Mouse (Mus musculus) kidney, embryonic 16.5 days (tissue): Measurements from ENCODE around the gene Gpr137. TPM values are rescaled to one million over a fixed set of nuclear protein-coding genes. Genes with fewer than 3 reads are reported as not detected.

Source experiments
- ATAC-seq: fragments of 200-750 bp; cut with Nextera tagmentation; 2 replicates; pipeline ENCODE4 v1.8.0; 2017; ENCODE audit warnings: moderate TSS enrichment; ENCODE audit not compliant: low FRiP score, low TSS enrichment
- H3K27ac ChIP-seq: fragments of 300-500 bp; sonication (generic); 2 replicates; pipeline ENCODE4 v1.5.1; 2014; ENCODE audit warnings: low read length
- H3K27me3 ChIP-seq: fragments of 300-500 bp; sonication (generic); 2 replicates; pipeline ENCODE4 v1.6.1; 2014; ENCODE audit warnings: low read length, control low read depth, mixed read lengths; ENCODE audit not compliant: insufficient read depth
- H3K36me3 ChIP-seq: fragments of 300-500 bp; sonication (generic); 2 replicates; pipeline ENCODE4 v1.6.1; 2014; ENCODE audit warnings: low read length, control low read depth, mixed read lengths; ENCODE audit not compliant: insufficient read depth
- H3K4me1 ChIP-seq: fragments of 300-500 bp; sonication (generic); 2 replicates; pipeline ENCODE4 v1.6.1; 2014; ENCODE audit warnings: low read length, control low read depth, mixed read lengths; ENCODE audit not compliant: insufficient read depth
- H3K4me2 ChIP-seq: fragments of 300-500 bp; sonication (generic); replicated peaks from 2 replicates; pipeline ENCODE4 v1.6.1; 2014; ENCODE audit warnings: low read depth, low read length
- H3K4me3 ChIP-seq: fragments of 300-500 bp; sonication (generic); 2 replicates; pipeline ENCODE4 v1.5.1; 2014; ENCODE audit warnings: mild to moderate bottlenecking, low read length
- H3K9ac ChIP-seq: fragments of 300-500 bp; sonication (generic); replicated peaks from 2 replicates; pipeline ENCODE4 v1.6.1; 2014; ENCODE audit warnings: low read length
- H3K9me3 ChIP-seq: fragments of 300-500 bp; sonication (generic); 2 replicates; pipeline ENCODE4 v1.6.1; 2016; ENCODE audit warnings: low read length, control low read depth
- WGBS: fragments of 180-500 bp; shearing (Covaris S2); extraction: QIAGEN DNeasy Blood & Tissue Kit; methylation state at CpG from one replicate; pipeline ENCODE4 v1.1.7; 2014; 5-methylcytosine and 5-hydroxymethylcytosine counted together
- polyA plus RNA-seq: library from polyadenylated mRNA; unstranded; fragments of >200 nt; fragmentation: Nextera tagmentation; extraction: Ambion mirVana; gene quantifications from 2 replicates; pipeline ENCODE4 v1.2.1, GENCODE M21; 2015

The Gpr137 gene
- polyA plus RNA-seq, 1 experiment from 2014 or later: 30.4 TPM

- no peaks in the 10 kb centered on the region for H3K9me3 ChIP-seq
- H3K4me2 ChIP-seq: no peak overlapping the region
- peaks cover 63% of the 10 kb centered on the region for H3K36me3 ChIP-seq
- H3K4me1 ChIP-seq: peaks cover 12% of the 10 kb centered on the region
- no peak for ATAC-seq
- no peak overlapping the region for H3K9ac ChIP-seq
- H3K27me3 ChIP-seq: no peaks in the 10 kb centered on the region
- no peak overlapping the region for H3K27ac ChIP-seq
- H3K4me3 ChIP-seq: no peak overlapping the region
- WGBS: 83% methylated on average over 10 of the region's 10 CpGs
These were observed 14.2 kb upstream of the Gpr137 start for GRCm38 (mm10) chr19:6956461-6956860.

GRCm38 (mm10) chr19:6955424-6955823, 13.1 kb upstream of the Gpr137 start:
- peaks cover 13% of the 10 kb centered on the region for H3K4me1 ChIP-seq
- peaks cover 59% of the 10 kb centered on the region for H3K36me3 ChIP-seq
- H3K27me3 ChIP-seq: no peaks in the 10 kb centered on the region
- no peak overlapping the region for H3K27ac ChIP-seq
- H3K9me3 ChIP-seq: no peaks in the 10 kb centered on the region
- no peak overlapping the region for H3K4me2 ChIP-seq
- 80% methylated on average over 7 of the region's 7 CpGs for WGBS
- no peak overlapping the region for H3K4me3 ChIP-seq
- no peak for ATAC-seq
- H3K9ac ChIP-seq: no peak overlapping the region

DNA sequence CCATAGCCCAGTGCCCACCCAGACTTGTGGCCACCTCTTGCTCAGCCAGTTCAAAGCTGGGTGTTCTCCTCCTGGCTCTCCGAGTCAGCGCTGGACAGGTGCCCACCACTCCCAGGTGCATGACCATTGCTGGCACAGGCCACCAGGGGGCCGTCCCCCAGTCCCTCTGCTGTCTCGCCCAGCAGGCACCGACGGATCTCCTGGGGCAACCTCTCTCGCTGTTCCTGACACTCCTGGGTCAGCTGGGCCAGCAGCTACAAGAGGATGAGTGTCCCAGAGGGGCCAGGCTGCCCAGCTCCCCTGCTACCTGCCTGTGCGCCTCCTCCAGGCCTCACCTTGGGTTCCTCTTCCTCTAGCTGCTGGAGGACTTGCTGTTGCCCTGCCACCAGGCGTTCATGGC, 11.8 kb upstream of the Gpr137 start:
- 51% methylated on average over 9 of the region's 9 CpGs for WGBS
- Histone ChIP-seq H3K27me3 (no peaks in the 10 kb centered on the region), H3K9me3 (no peaks in the 10 kb centered on the region), H3K4me1 (peaks cover 18% of the 10 kb centered on the region), H3K4me3 (no peak overlapping the region), H3K9ac (no peak overlapping the region), H3K4me2 (no peak overlapping the region), H3K36me3 (peaks cover 48% of the 10 kb centered on the region), H3K27ac (no peak overlapping the region)
- ATAC-seq: no peak

DNA sequence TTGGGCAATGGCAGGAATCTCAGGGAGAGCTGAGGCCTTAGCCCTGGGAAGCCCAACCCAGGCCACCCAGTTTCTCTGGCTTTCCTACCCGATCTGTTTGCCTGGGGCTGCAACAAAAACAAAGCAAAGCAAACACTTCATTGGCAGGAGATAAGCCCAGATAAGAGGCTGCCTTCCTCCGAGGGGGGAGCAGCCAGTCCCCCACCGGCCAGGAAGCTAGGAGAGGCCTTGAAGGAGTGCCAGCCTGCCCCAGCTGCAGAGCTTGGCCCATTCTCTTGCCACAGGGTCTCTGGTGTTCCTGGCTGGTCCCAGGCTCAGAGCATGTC, 10.4 kb upstream of the Gpr137 start:
- Histone ChIP-seq H3K4me3 (peak overlapping the region; percentile 64), H3K9ac (peak overlapping the region; percentile 81), H3K27ac (peak overlapping the region; percentile 99), H3K27me3 (no peaks in the 10 kb centered on the region), H3K36me3 (peaks cover 39% of the 10 kb centered on the region), H3K4me2 (peak overlapping the region; percentile 87), H3K9me3 (no peaks in the 10 kb centered on the region), H3K4me1 (peaks cover 18% of the 10 kb centered on the region)
- 5% methylated on average over 3 of the region's 3 CpGs for WGBS
- no peak for ATAC-seq

GRCm38 (mm10) chr19:6951994-6952711, 9.9 kb upstream of the Gpr137 start:
- peak overlapping the region; percentile 87 for H3K4me2 ChIP-seq
- WGBS: under 1% methylated on average over 31 of the region's 31 CpGs
- peak; percentile 63 for ATAC-seq

DNA sequence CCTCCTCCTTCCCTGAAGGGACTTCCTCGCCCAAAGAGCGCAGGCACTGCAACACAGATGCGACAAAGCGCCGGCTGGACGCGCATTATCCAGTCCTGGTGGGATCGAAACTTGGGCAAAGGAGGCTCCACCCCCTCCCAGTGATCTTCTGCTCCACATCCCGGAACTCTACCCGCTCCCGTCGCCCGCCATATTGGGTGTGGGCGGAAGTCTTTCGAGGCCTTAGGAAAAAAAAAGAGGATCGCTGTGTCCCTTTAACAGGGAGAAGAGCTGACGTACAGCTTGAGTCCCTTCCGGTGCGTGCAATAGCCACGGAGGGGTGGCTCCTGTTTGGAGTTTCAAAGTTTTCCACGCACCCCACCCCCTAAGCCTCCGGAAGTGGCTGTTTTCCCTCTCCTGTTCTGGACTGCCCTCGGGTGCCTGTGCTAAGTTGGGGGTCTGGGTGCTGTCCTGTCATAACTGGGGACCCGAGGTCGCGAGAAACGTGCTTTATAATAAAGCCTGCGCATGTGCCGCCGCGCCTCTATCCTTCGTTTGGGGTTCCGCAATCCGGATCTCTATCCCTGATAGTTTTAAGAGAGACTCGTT, 9.2 kb upstream of the Gpr137 start:
- Histone ChIP-seq H3K9ac (peak overlapping the region; percentile 81), H3K27me3 (no peaks in the 10 kb centered on the region), H3K9me3 (no peaks in the 10 kb centered on the region), H3K4me2 (peak overlapping the region; percentile 87), H3K36me3 (peaks cover 29% of the 10 kb centered on the region), H3K4me1 (peaks cover 18% of the 10 kb centered on the region), H3K4me3 (peak overlapping the region; percentile 64), H3K27ac (peak overlapping the region; percentile 99)
- peak; percentile 84 for ATAC-seq
- WGBS: under 1% methylated on average over 35 of the region's 35 CpGs

More at GRCm38 (mm10) chr19:6951994-6952711, 9.9 kb upstream of the Gpr137 start:
- no peaks in the 10 kb centered on the region for H3K27me3 ChIP-seq
- peak overlapping the region; percentile 99 for H3K27ac ChIP-seq
- peaks cover 34% of the 10 kb centered on the region for H3K36me3 ChIP-seq
- peak overlapping the region; percentile 64 for H3K4me3 ChIP-seq
- peaks cover 18% of the 10 kb centered on the region for H3K4me1 ChIP-seq
- peak overlapping the region; percentile 81 for H3K9ac ChIP-seq
- H3K9me3 ChIP-seq: no peaks in the 10 kb centered on the region

GRCm38 (mm10) chr19:6950613-6951153, 8.4 kb upstream of the Gpr137 start:
- Histone ChIP-seq H3K4me2 (peak overlapping the region; percentile 87), H3K4me1 (peaks cover 18% of the 10 kb centered on the region), H3K9ac (peak overlapping the region; percentile 81), H3K9me3 (no peaks in the 10 kb centered on the region), H3K4me3 (peak overlapping the region; percentile 64), H3K27me3 (no peaks in the 10 kb centered on the region), H3K27ac (peak overlapping the region; percentile 99), H3K36me3 (peaks cover 22% of the 10 kb centered on the region)
- under 1% methylated on average over 28 of the region's 28 CpGs for WGBS
- ATAC-seq: peak; percentile 43

DNA sequence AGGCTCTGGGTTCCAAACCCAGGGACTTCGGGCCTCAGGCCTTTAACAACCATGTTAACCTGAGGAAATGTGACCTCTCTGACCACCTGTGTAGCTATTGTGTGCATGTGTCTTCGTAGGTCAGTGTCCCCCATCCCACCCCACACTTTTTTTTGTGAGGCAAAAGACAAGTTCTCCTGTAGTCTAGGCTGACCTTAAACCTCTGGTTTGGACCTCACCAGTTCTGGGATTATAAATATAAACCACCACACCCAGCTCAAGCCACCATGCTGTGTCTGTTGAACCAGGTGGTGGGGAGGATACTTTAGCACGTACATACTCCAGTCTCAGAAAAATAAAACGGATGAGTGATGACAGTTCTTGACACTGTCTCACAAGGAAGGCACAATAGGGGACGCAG, 7.7 kb upstream of the Gpr137 start:
- peak overlapping the region; percentile 87 for H3K4me2 ChIP-seq
- peak overlapping the region; percentile 64 for H3K4me3 ChIP-seq
- peak overlapping the region; percentile 81 for H3K9ac ChIP-seq
- no peaks in the 10 kb centered on the region for H3K9me3 ChIP-seq
- H3K4me1 ChIP-seq: peaks cover 18% of the 10 kb centered on the region
- H3K36me3 ChIP-seq: peaks cover 15% of the 10 kb centered on the region
- H3K27me3 ChIP-seq: no peaks in the 10 kb centered on the region
- WGBS: 57% methylated on average over 5 of the region's 5 CpGs
- no peak for ATAC-seq
- H3K27ac ChIP-seq: peak overlapping the region; percentile 99; the same call in 1 of the 2 replicates

DNA sequence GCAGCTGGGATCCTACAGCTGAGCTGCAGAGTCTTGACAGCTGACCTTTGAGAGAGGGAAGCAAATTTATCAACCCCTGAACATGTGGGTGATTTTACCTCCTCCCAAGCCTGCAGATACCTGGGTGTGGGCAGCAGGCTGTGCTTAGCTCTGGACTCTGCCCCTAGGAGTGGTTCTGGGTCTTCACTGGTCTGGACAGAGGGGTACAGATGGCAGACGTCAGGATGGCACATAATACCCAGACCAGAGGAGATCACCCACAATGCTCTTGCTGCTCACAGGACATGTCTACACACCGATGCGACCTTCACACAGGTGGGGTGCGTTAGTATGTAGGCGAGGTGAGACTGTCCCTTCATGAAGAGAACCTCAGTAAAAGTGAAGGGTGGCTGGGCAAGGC, 7.3 kb upstream of the Gpr137 start:
- Histone ChIP-seq H3K4me1 (peaks cover 18% of the 10 kb centered on the region), H3K36me3 (peaks cover 11% of the 10 kb centered on the region), H3K9ac (peak overlapping the region; percentile 81; the same call in 1 of the 2 replicates), H3K4me3 (no peak overlapping the region), H3K27ac (no peak overlapping the region), H3K9me3 (no peaks in the 10 kb centered on the region), H3K27me3 (no peaks in the 10 kb centered on the region), H3K4me2 (no peak overlapping the region)
- WGBS: 89% methylated on average over 5 of the region's 5 CpGs
- no peak for ATAC-seq

DNA sequence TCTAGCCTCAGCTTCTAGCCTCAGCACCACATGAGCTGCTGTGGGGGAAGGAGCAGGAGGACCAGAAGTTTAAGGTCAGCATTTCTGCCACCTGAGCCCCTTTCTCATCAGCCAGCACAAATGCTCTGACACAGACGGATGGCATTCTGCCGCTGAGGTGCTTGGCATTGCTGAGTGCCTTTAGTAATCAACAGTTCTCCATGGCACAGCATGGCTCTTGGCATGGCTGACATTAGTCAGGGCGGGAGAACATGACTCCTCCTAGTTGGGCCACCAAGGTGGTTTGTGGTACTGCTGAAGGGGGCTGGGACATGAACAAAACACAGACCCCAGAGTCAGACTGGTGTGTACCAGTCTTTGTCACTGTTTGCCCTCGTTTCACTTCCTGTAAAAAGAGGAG, 5.9 kb upstream of the Gpr137 start:
- Histone ChIP-seq H3K27me3 (no peaks in the 10 kb centered on the region), H3K27ac (no peak overlapping the region), H3K4me1 (peaks cover 17% of the 10 kb centered on the region), H3K9ac (no peak overlapping the region), H3K4me3 (no peak overlapping the region), H3K36me3 (peaks cover 5% of the 10 kb centered on the region; the same call in 1 of the 2 replicates), H3K4me2 (no peak overlapping the region), H3K9me3 (no peaks in the 10 kb centered on the region)
- WGBS: 83% methylated on average over 4 of the region's 4 CpGs
- no peak for ATAC-seq
